Mouse (Mus musculus): ENCODE measurements around the gene Cxcl10. TPM values are rescaled to one million over a fixed set of nuclear protein-coding genes. Genes with fewer than 3 reads are reported as not detected.

The Cxcl10 gene
- total and polyA plus RNA-seq, 2 experiments = 1.5 to 13.2 TPM

DNA sequence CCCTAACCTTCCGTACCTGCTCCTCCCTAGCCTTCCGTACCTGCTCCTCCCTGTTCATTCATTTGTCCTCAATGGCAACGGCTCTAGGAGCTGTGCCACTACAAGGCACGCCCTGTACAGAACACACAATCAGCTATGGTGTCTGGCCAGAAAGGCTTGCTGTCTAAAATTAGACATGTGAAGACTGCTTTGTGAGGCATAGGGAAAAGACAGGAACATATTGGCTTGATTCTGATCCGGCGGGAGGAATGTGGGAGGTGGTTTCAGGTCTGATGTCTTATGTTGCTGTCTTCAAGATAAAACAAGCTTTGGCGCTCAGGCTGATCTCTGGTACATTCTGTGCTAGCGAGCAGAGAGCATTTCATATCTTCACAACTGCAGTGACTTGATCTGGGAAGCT, 41.9 kb upstream of the Cxcl10 start:
- Histone ChIP-seq H3K79me2 (ENCODE audit: control insufficient read depth, insufficient read depth, low read length) (no peaks in the 10 kb centered on the region), H3K4me3 (ENCODE audit: insufficient read depth, low read depth, low read length) (no peak overlapping the region), H3K27me3 (ENCODE audit: control insufficient read depth, insufficient read depth, low read length) (0 out of 2 replicates have a peak, but pooled peaks cover 3% of the 10 kb centered on the region), H3K4me1 (ENCODE audit: control insufficient read depth, insufficient read depth, low read length) (no peaks in the 10 kb centered on the region), H3K9ac (ENCODE audit: low read depth, low read length) (no peak overlapping the region), H3K36me3 (ENCODE audit: control insufficient read depth, insufficient read depth, low read length) (no peaks in the 10 kb centered on the region), H3K27ac (replicated peaks; ENCODE audit: insufficient read depth, low read depth, low read length) (no peak overlapping the region)
- no peak for DNase-seq (ENCODE audit: extremely low read depth, low read depth, low spot score)
- no peak for TF ChIP-seq POLR2A (IDR thresholded peaks at IDR 0.05; ENCODE audit: extremely low read depth, insufficient read depth, low read length)
- TF ChIP-seq CTCF (IDR thresholded peaks at IDR 0.05; ENCODE audit: low read depth, low read length) = no peak
- WGBS = 75% methylated on average over 8 of the region's 8 CpGs

DNA sequence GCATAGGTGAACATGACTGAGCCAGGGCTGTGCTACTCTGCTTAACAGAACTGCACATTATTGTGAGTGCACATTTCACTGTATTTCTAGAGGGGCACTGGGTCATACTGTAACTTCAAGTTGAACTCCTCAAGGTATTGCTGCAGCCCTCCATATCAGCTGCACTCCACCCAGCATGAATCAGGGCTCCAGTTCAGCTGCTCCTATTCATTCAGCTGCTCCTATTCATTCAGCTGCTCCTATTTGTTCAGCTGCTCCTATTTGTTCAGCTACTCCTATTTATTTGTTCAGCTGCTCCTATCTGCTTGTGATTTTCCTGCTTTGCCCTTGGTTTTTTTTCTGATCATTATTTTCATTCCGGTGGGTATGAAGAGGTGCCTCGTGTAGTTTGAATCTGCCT, 41.3 kb upstream of the Cxcl10 start:
- H3K9ac ChIP-seq (ENCODE audit: low read depth, low read length) = no peak overlapping the region
- H3K27me3 ChIP-seq (ENCODE audit: control insufficient read depth, insufficient read depth, low read length) = 0 out of 2 replicates have a peak, but pooled peaks cover 3% of the 10 kb centered on the region
- no peaks in the 10 kb centered on the region for H3K4me1 ChIP-seq (ENCODE audit: control insufficient read depth, insufficient read depth, low read length)
- WGBS = 42% methylated on average over 2 of the region's 2 CpGs
- no peaks in the 10 kb centered on the region for H3K36me3 ChIP-seq (ENCODE audit: control insufficient read depth, insufficient read depth, low read length)
- TF ChIP-seq CTCF (IDR thresholded peaks at IDR 0.05; ENCODE audit: low read depth, low read length) = no peak
- TF ChIP-seq POLR2A (IDR thresholded peaks at IDR 0.05; ENCODE audit: extremely low read depth, insufficient read depth, low read length) = no peak
- H3K4me3 ChIP-seq (ENCODE audit: insufficient read depth, low read depth, low read length) = no peak overlapping the region
- no peaks in the 10 kb centered on the region for H3K79me2 ChIP-seq (ENCODE audit: control insufficient read depth, insufficient read depth, low read length)
- no peak for DNase-seq (ENCODE audit: extremely low read depth, low read depth, low spot score)
- H3K27ac ChIP-seq (replicated peaks; ENCODE audit: insufficient read depth, low read depth, low read length) = no peak overlapping the region

DNA sequence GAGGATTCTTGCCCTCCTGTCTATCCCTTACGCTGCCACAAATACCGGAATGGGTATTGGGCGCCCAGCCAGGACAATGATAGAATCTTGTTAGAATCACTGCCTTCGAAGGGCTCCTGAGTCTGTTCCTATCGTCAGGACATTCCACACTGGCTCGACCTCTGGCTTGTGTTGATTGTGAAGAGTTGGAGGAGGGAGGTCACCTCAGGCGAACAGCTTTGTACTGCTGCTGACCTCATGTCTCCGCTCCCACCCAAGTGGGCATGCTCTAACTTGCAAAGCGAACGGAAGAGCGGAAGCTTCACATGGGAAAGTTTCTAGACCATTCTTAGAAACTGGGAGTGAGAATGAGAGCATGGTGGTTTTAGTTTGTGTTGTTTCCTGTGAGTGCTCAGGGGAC, 38.7 kb upstream of the Cxcl10 start:
- WGBS = 66% methylated on average over 11 of the region's 11 CpGs
- no peaks in the 10 kb centered on the region for H3K79me2 ChIP-seq (ENCODE audit: control insufficient read depth, insufficient read depth, low read length)
- DNase-seq (ENCODE audit: extremely low read depth, low read depth, low spot score) = no peak
- no peaks in the 10 kb centered on the region for H3K4me1 ChIP-seq (ENCODE audit: control insufficient read depth, insufficient read depth, low read length)
- H3K4me3 ChIP-seq (ENCODE audit: insufficient read depth, low read depth, low read length) = no peak overlapping the region
- H3K9ac ChIP-seq (ENCODE audit: low read depth, low read length) = no peak overlapping the region
- no peaks in the 10 kb centered on the region for H3K36me3 ChIP-seq (ENCODE audit: control insufficient read depth, insufficient read depth, low read length)
- H3K27me3 ChIP-seq (ENCODE audit: control insufficient read depth, insufficient read depth, low read length) = 0 out of 2 replicates have a peak, but pooled peaks cover 3% of the 10 kb centered on the region
- H3K27ac ChIP-seq (replicated peaks; ENCODE audit: insufficient read depth, low read depth, low read length) = no peak overlapping the region; the same call in 1 of the 2 replicates
- TF ChIP-seq POLR2A (IDR thresholded peaks at IDR 0.05; ENCODE audit: extremely low read depth, insufficient read depth, low read length) = no peak
- no peak for TF ChIP-seq CTCF (IDR thresholded peaks at IDR 0.05; ENCODE audit: low read depth, low read length)

DNA sequence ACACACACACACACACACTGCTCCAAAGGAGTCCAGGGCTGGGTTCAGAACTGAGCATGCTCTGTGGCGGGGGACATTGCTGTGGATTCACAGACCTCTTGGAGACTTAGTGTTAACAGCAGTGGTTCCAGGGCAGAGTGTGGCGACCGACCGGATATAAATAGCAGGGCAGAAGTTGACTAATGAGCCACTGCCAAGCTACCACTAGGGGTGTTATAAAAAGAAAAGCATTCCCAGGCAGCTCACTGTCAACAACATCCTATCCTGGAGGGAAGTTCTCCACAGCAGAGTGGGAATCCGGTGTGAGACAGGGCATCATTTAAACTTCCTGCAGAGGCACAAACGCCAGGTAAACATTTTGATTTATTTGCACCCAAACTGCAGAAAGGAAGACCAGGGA, 38.0 kb upstream of the Cxcl10 start:
- no peaks in the 10 kb centered on the region for H3K79me2 ChIP-seq (ENCODE audit: control insufficient read depth, insufficient read depth, low read length)
- H3K9ac ChIP-seq (ENCODE audit: low read depth, low read length) = no peak overlapping the region
- TF ChIP-seq POLR2A (IDR thresholded peaks at IDR 0.05; ENCODE audit: extremely low read depth, insufficient read depth, low read length) (no peak), CTCF (IDR thresholded peaks at IDR 0.05; ENCODE audit: low read depth, low read length) (no peak)
- H3K4me3 ChIP-seq (ENCODE audit: insufficient read depth, low read depth, low read length) = no peak overlapping the region
- no peaks in the 10 kb centered on the region for H3K36me3 ChIP-seq (ENCODE audit: control insufficient read depth, insufficient read depth, low read length)
- H3K27me3 ChIP-seq (ENCODE audit: control insufficient read depth, insufficient read depth, low read length) = no peaks in the 10 kb centered on the region
- no peak for DNase-seq (ENCODE audit: extremely low read depth, low read depth, low spot score)
- H3K4me1 ChIP-seq (ENCODE audit: control insufficient read depth, insufficient read depth, low read length) = peaks cover under 1% of the 10 kb centered on the region
- peak overlapping the region; percentile 17; the same call in 1 of the 2 replicates for H3K27ac ChIP-seq (replicated peaks; ENCODE audit: insufficient read depth, low read depth, low read length)
- 40% methylated on average over 6 of the region's 6 CpGs for WGBS

- H3K27ac ChIP-seq (replicated peaks; ENCODE audit: insufficient read depth, low read depth, low read length) = peak overlapping the region; percentile 17; the same call in 1 of the 2 replicates
- H3K79me2 ChIP-seq (ENCODE audit: control insufficient read depth, insufficient read depth, low read length) = no peaks in the 10 kb centered on the region
- peaks cover 2% of the 10 kb centered on the region for H3K4me1 ChIP-seq (ENCODE audit: control insufficient read depth, insufficient read depth, low read length)
- no peaks in the 10 kb centered on the region for H3K27me3 ChIP-seq (ENCODE audit: control insufficient read depth, insufficient read depth, low read length)
- WGBS = 37% methylated on average over 5 of the region's 5 CpGs
- no peaks in the 10 kb centered on the region for H3K36me3 ChIP-seq (ENCODE audit: control insufficient read depth, insufficient read depth, low read length)
- peak; percentile 71 for DNase-seq (ENCODE audit: extremely low read depth, low read depth, low spot score)
- no peak overlapping the region for H3K9ac ChIP-seq (ENCODE audit: low read depth, low read length)
- no peak overlapping the region for H3K4me3 ChIP-seq (ENCODE audit: insufficient read depth, low read depth, low read length)
- TF ChIP-seq CTCF (IDR thresholded peaks at IDR 0.05; ENCODE audit: low read depth, low read length) (no peak), POLR2A (IDR thresholded peaks at IDR 0.05; ENCODE audit: extremely low read depth, insufficient read depth, low read length) (no peak)
Observed at GRCm38 (mm10) chr5:92386102-92386501, 37.4 kb upstream of the Cxcl10 start.

GRCm38 (mm10) chr5:92384855-92385254, 36.2 kb upstream of the Cxcl10 start:
- Histone ChIP-seq H3K4me1 (ENCODE audit: control insufficient read depth, insufficient read depth, low read length) (peaks cover 2% of the 10 kb centered on the region), H3K27ac (replicated peaks; ENCODE audit: insufficient read depth, low read depth, low read length) (no peak overlapping the region), H3K4me3 (ENCODE audit: insufficient read depth, low read depth, low read length) (no peak overlapping the region), H3K9ac (ENCODE audit: low read depth, low read length) (no peak overlapping the region), H3K79me2 (ENCODE audit: control insufficient read depth, insufficient read depth, low read length) (no peaks in the 10 kb centered on the region), H3K36me3 (ENCODE audit: control insufficient read depth, insufficient read depth, low read length) (no peaks in the 10 kb centered on the region), H3K27me3 (ENCODE audit: control insufficient read depth, insufficient read depth, low read length) (no peaks in the 10 kb centered on the region)
- DNase-seq (ENCODE audit: extremely low read depth, low read depth, low spot score) = peak; percentile 86
- WGBS = 33% methylated on average over 7 of the region's 7 CpGs
- peak; percentile 78 for TF ChIP-seq CTCF (IDR thresholded peaks at IDR 0.05; ENCODE audit: low read depth, low read length)
- no peak for TF ChIP-seq POLR2A (IDR thresholded peaks at IDR 0.05; ENCODE audit: extremely low read depth, insufficient read depth, low read length)
